Mouse (Mus musculus) neural tube, embryonic 10.5 days (tissue): Measurements from ENCODE around the gene Gm9507.
"Not testable (repeated sequence)": the region's sequence is repeated elsewhere in the genome, so short reads cannot be mapped to it uniquely, and the experiment has no call there.

Source experiments
- DNase-seq: peaks from one replicate; pipeline ENCODE4 v3.0.0-alpha.2; 2017; ENCODE audit warnings: low spot score; ENCODE audit errors: extremely low spot score

Gm9507 gene

DNA sequence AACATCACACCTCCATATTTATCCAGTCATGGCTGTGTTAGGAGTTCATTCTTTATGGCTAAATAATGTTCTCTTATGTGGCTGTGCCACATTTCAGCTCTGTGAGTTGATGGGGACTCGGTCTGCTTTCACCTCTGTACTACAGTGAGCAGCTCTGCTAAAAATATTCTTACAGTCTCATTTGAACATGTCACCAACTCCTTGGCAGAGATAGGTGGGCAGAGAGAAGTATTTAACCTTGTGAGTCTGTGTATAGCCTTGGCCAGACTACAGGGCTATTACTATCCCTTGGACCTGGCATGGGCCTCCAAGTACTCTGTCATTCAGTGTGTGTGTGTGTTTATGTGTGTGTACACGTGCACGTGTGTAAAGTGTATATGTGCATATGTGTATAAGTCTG is 39.5 kb downstream of the Gm9507 start:
- DNase-seq: not testable (repeated sequence)

- DNase-seq: not testable (repeated sequence)
These were observed 40.4 kb downstream of the Gm9507 start, which contains the start of gene Gm3238 for GRCm38 (mm10) chr10:77771225-77771624. Gene Gm3238, minus strand, starts transcription at chr10:77771325.

DNA sequence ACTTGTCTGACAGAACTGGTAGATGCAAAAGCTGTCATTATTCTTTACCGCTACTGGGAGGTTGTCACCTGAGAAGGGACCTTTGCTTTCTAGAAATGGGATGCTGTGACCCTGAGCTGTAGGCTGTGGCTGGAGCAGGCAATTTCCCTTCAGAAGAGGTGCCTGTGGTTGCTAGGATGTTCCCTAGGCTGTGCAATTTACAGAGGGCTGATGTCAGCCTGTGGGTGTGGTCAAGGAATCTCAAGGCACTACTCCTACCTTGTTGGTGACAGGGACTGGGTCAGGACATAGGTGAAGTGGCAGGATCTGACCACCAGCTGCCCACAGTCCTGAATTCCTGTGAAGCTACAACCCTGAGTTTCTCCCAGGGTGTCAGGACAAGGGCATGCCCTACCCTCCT is 41.9 kb downstream of the Gm9507 start:
- DNase-seq: no peak
